Mouse (Mus musculus): ENCODE data around the gene Ninj1.

Gene Ninj1

DNA sequence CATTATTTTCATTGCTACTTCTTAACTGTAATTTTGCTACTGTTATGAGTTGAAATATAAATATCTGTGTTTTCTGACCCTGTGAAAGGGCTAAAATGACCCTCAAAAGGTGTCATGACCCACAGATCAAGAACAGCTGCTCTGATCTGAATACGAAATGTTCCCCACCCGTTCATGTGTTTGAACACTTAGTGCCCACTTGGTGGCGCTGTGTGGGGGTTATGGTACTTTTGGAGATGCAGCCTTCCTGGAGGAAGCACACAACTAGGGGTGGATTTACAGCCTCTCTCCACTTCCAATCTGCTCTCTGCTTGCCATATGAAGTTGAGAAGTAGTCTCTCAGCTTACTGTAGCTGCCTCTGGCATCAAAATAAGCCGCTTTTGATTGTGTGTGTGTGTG lies 47.4 kb downstream of the Ninj1 start:
- DNase-seq, result no peak

- DNase-seq, result no peak
Observed at GRCm38 (mm10) chr13:49237617-49238016, 50.3 kb downstream of the Ninj1 start.

GRCm38 (mm10) chr13:49238737-49239136 lies 51.5 kb downstream of the Ninj1 start:
- DNase-seq, result no peak

DNA sequence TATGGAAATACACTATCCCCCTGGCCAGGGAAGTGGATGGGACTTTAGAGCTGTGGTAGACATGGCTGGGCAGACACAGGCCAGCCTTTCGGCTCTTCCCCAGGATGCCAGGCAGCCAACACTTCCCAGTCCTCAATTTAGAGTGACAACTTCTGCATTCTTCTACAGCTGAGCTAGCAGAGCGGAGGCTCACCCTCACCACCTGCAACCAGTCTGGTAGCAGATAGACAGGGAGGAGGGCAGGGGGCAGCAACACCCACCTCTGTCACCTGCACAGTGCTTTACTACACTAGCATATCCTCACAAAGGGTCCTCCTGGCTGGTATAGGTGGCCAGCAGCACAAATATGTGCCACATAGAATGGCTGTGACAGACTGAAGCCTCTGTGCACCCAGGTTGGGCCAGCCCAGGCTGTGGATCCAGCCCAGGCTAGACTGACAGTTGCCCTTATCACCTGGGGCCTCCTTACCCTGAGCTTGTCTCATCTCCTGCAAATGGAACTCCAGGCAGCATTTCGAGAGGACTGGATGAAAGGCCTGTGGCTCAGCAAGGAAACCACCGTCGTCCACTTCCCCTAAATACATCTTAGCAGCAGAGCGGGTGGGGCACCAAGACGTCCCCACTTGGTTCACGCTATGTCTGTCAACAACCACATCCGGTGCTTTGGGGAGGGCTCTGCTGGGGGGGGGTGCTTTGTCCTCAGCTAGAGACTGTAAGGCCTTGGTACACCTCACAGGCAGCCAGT lies 55.2 kb downstream of the Ninj1 start:
- no peak for DNase-seq

GRCm38 (mm10) chr13:49243492-49243891 lies 56.2 kb downstream of the Ninj1 start:
- no peak for DNase-seq

GRCm38 (mm10) chr13:49245251-49245650 lies 58.0 kb downstream of the Ninj1 start:
- DNase-seq, result no peak
